Mouse (Mus musculus): Measurements from ENCODE around the gene Palld.

Palld gene

GRCm38 (mm10) chr8:61634811-61635210 lies 267.7 kb downstream of the Palld start:
- in situ Hi-C loops (cut with MseI, MboI) = no loop called here

DNA sequence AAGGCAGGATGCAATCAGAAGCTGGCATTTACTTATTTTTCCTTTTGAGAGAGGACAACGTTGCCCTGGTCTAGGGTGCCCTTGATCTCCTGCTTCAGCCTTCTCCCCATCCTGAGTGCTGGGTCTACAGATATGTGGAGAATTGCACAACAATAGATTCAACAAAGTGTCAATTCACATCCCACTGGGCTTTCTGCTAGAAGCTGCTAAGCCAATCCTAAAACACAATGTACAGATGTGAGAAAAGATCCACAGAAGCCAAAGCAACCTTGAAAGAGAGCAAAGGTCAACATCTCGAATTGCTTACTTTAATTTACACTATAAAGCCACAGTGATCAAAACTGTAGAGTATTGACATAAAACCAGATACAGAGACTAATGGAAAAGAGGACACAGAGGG lies 270.2 kb downstream of the Palld start:
- in situ Hi-C loops (cut with MseI, MboI) = no loop called here

GRCm38 (mm10) chr8:61629631-61629968 lies 272.9 kb downstream of the Palld start:
- in situ Hi-C loops (cut with MseI, MboI) = no loop called here

- in situ Hi-C loops (cut with MseI, MboI) = no loop called here
Observed at GRCm38 (mm10) chr8:61628938-61629630, 273.4 kb downstream of the Palld start.

GRCm38 (mm10) chr8:61626246-61626952 lies 276.1 kb downstream of the Palld start:
- in situ Hi-C loops (cut with MseI, MboI) = no loop called here

DNA sequence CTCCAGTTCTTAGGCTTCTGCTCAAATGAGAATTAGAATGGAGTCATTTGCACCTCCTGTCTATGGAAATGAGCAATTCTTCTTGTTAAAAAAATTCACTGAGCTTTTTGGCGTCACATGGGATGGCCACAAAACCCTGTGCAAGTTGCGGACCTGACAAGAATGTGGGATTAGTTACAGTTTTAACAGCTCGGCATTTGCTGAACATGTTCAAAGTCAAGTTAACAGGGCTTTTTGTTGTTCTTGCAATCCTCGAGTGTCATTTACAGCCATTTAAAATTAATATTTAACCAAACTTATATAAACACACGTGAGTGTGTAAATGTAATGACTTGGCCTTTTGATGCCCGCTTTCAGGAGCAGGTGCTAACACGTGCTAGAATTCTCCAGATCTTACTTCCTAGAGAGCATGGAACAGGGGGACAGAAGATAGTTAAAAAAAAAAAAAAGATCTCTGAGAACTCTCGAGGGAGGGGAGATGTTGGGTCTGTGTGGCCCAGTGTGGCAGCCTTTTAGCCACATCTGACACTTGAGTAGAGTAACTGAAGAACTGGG lies 276.8 kb downstream of the Palld start:
- in situ Hi-C loops (cut with MseI, MboI) = no loop called here

- in situ Hi-C loops (cut with MseI, MboI) = no loop called here
Observed at GRCm38 (mm10) chr8:61623485-61624417, 278.7 kb downstream of the Palld start.

- in situ Hi-C loops (cut with MseI, MboI) = no loop called here
Observed at GRCm38 (mm10) chr8:61621300-61621699, 281.2 kb downstream of the Palld start.

DNA sequence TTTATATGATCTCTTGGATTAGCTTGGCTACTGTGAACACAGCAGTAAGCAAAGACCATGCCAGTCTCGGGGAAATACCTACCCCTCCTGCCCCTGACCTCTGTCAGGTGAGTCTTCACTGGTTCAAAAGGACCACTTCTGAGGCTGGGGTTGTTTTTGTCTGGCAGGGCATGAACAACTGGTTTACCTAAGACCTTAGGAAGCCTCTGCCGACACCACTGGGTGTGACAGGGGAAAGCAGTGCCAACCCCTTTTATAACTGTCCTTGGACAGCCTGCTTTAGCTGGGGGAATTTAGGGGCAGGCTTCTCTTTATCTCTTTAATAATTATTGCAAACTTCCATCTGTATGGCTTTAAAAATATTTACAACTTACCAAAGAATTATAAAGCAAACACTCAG lies 284.8 kb downstream of the Palld start:
- in situ Hi-C loops (cut with MseI, MboI) = no loop called here

- in situ Hi-C loops (cut with MseI, MboI) = no loop called here
Observed at GRCm38 (mm10) chr8:61617049-61617448, 285.4 kb downstream of the Palld start.

DNA sequence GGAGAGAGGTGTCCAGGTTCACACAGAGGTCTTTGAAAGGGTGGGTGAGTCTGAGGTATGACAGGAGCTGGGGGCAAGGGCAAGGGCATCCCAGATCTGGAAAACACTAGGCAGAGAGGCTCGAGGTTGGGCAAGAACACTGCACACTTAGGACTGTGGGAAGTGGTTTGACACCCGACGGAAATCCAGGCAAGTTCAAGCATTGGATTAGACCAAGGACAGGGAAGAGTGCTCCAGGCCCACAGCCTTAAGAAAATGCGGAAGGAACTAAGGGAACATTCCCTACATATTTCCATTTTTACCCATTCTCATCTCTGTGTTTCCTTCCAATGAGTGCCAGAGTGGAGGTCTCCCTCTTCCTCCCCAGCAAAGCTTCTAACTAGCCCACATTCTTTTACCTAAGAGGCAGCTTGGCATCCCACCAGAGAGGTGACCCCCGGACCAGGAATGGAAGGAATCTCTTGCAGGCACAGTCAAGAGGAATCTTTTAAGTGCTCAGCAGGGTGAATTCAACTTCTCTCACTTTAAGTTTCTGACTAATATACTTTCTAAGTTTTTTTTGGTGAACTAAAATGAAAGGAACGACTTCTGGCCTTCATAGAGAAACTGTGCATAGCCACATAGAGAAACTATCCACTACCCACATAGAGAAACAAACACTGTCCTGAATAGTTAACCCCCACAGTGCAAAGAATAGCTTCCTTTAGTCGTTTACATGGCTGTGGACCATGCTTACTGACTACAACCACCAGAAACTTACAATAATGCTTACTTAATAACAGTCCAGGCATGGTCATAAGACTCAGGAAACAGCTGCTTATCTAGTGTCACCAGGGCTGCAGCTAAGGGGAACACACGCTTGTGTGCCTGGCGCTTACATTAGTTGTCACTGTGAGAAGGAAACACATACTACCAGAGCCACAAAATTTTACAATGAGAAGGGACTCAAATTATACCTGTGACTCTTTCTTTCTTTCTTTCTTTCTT lies 286.5 kb downstream of the Palld start:
- in situ Hi-C loops (cut with MseI, MboI) = no loop called here

- in situ Hi-C loops (cut with MseI, MboI) = no loop called here
Observed at GRCm38 (mm10) chr8:61611741-61612140, 290.7 kb downstream of the Palld start.

DNA sequence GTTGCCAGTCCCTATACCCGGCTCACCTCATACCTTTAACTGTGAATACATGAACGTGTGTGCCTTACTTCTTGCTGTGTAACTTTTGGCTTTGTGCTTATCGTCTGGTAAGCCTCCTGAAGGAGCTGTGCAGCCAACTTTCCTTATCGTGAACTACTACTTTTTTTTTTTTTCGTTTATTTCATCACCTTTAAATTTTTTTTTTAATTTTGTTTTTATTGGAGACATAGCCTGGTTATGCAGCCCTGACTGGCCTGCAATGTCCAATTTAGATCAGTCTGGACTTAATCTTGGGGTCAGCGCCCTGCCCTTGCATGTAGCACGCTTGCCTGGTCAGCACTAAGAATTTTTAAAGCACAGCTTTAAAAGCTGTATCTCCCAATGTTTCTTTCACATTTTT lies 291.4 kb downstream of the Palld start:
- in situ Hi-C loops (cut with MseI, MboI) = no loop called here

- in situ Hi-C loops (cut with MseI, MboI) = no loop called here
Observed at GRCm38 (mm10) chr8:61610546-61610945, 291.9 kb downstream of the Palld start.

DNA sequence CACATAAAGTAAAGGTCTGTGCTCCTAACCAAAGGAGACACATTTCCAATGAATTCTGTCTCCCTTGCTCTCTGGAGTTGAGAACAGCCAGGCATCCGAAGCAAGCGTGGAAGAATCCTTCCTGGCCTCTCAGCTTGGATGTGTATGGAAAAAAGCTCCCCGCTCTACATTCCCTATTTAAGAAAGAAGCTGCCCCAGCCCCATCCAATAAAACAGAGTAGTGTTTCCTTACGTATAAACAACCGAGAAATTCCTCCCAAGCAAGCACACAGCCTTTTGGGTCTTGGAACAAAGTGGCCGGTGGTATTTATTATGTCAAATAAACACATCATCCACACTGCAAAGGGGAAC lies 295.1 kb downstream of the Palld start:
- in situ Hi-C loops (cut with MseI, MboI) = no loop called here

DNA sequence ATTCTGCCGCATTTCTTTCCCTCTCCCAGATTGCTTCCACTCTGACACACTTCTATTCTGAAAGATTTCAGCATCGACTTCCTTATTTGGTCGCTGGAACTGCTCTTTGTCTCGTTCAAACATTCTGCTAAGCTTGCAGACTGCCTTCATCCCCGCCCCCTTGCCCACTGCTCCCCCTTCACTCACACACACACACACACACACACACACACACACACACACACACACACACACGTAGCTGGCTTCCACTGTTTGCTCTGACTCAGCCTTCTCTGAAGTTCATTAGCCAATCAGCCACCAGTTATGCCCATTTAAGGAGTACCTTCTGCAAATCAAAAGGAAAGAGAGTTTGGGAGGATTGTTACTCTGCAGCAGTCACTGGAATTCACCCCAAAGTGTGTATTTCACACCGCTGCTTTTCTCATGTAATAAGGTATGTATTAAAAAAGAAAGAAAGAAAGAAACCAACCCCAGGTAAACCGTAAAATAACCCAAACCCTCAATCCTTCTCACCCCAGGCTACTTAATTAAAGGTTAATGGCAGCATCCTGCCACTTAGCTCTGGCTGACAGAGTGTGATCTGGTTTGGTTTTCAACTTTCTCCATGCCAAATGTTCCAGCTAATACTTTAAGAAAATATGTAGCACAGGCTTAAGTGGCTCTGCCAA lies 295.6 kb downstream of the Palld start:
- in situ Hi-C loops (cut with MseI, MboI) = no loop called here

DNA sequence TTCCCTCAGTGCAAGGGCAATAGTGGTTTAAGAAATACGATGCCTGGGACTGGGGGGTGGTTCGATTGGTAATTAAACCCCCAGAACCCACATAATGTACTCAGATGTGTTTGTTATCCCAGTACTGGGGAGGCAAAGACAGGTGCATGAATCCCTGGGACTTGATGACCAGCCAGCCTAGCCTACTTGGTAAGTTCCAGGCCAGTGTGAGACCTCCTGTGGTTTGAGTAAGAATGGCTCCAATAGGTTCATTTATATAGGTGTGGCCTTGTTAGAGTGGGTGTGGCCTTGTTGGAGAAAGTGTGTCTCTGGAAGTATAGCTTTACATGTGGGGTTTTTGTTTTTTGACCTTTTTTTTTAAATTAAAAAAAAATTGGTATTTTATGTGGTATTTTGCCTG lies 297.6 kb downstream of the Palld start:
- in situ Hi-C loops (cut with MseI, MboI) = no loop called here

DNA sequence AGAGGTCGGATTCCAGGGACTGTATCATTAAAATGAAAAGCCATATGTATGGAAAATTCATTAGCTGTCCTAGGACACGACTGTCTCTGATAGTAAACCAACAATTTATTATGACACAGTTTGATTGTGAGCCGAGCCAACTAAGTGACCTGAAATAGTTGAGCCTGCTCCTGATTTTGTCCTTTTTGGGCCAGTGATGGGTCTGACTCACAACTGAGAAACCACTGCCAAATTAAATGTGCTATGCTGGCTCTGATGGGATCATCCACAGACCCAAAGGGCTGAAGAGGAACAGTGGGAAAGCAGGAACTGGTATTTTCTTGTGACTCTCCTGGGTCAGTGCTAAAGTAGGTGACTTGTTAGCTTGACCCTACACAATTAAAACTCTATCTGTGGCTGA lies 305.6 kb downstream of the Palld start:
- in situ Hi-C loops (cut with MseI, MboI) = no loop called here

- in situ Hi-C loops (cut with MseI, MboI) = no loop called here
Observed at GRCm38 (mm10) chr8:61591446-61591845, 311.0 kb downstream of the Palld start.
